Mouse (Mus musculus) embryonic facial prominence, embryonic 11.5 days (tissue): ENCODE measurements around the gene Gm42372. TPM values are rescaled to one million over a fixed set of nuclear protein-coding genes. Genes with fewer than 3 reads are reported as not detected.

ENCODE experiments used
- ATAC-seq: fragments of 200-750 bp; cut with Nextera tagmentation; replicated peaks from 2 replicates; pipeline ENCODE4 v1.8.0; 2017; ENCODE audit warnings: low read depth; ENCODE audit not compliant: insufficient number of reproducible peaks, low FRiP score, low TSS enrichment
- DNase-seq: peaks from one replicate; pipeline ENCODE4 v3.0.0-alpha.2; 2015; ENCODE audit warnings: low spot score
- H3K27ac ChIP-seq: fragments of 300-500 bp; sonication (generic); replicated peaks from 2 replicates; pipeline ENCODE4 v1.5.1; 2014; ENCODE audit warnings: mild to moderate bottlenecking, low read depth, low read length, control low read depth
- H3K27me3 ChIP-seq: fragments of 300-500 bp; sonication (generic); 2 replicates; pipeline ENCODE4 v1.6.1; 2014; ENCODE audit warnings: mild to moderate bottlenecking, low read length, moderate library complexity, mixed read lengths; ENCODE audit not compliant: control insufficient read depth, insufficient read depth
- H3K36me3 ChIP-seq: fragments of 300-500 bp; sonication (generic); replicated peaks from 2 replicates; pipeline ENCODE4 v1.6.1; 2014; ENCODE audit warnings: low read depth, mild to moderate bottlenecking, low read length, moderate library complexity, mixed read lengths; ENCODE audit not compliant: control insufficient read depth, insufficient read depth
- H3K4me1 ChIP-seq: fragments of 300-500 bp; sonication (generic); 2 replicates; pipeline ENCODE4 v1.6.1; 2014; ENCODE audit warnings: low read length, mixed read lengths; ENCODE audit not compliant: control insufficient read depth, insufficient read depth
- H3K4me2 ChIP-seq: fragments of 300-500 bp; sonication (generic); 2 replicates; pipeline ENCODE4 v1.6.1; 2014; ENCODE audit warnings: low read depth, mild to moderate bottlenecking, control low read depth, low read length, moderate library complexity
- H3K4me3 ChIP-seq: fragments of 300-500 bp; sonication (generic); 2 replicates; pipeline ENCODE4 v1.5.1; 2014; ENCODE audit warnings: low read depth, low read length, control low read depth
- H3K9ac ChIP-seq: fragments of 300-500 bp; sonication (generic); replicated peaks from 2 replicates; pipeline ENCODE4 v1.6.1; 2014; ENCODE audit warnings: mild to moderate bottlenecking, control low read depth, low read length
- H3K9me3 ChIP-seq: fragments of 300-500 bp; sonication (generic); replicated peaks from 2 replicates; pipeline ENCODE4 v1.6.1; 2016; ENCODE audit warnings: mild to moderate bottlenecking, low read length, inconsistent platforms, mixed read lengths; ENCODE audit not compliant: control insufficient read depth
- WGBS: fragments of 180-500 bp; shearing (Covaris S2); extraction: QIAGEN DNeasy Blood & Tissue Kit; methylation state at CpG from one replicate; pipeline ENCODE4 v1.1.7; 2014; 5-methylcytosine and 5-hydroxymethylcytosine counted together
- polyA plus RNA-seq: library from polyadenylated mRNA; unstranded; fragments of >200 nt; fragmentation: Nextera tagmentation; extraction: Ambion mirVana; gene quantifications from 2 replicates; pipeline ENCODE4 v1.2.1, GENCODE M21; 2014

Gene Gm42372
- polyA plus RNA-seq, 1 experiment from 2014 or later: 0.63 TPM

DNA sequence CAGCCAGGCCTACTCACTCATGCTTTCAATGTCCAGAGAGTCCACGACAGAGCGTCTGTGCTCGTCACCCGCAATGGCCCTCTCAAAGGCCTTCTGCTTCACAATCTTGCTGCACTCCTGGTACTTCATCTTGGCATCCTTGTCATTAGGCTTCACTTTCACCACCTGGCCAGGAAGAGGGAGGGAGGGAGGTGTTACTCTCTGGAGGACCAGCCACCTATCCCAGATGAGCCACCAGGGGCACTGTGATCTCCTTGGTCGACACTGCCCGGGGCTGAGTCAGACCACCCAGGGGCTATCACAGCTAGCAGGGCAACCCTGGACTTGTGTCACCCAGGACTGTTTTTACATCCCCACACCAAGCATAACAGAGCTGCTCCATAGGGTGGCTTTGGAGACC is 32.5 kb downstream of the Gm42372 start:
- 80% methylated on average over 6 of the region's 6 CpGs for WGBS
- no peaks in the 10 kb centered on the region for H3K27me3 ChIP-seq
- no peak overlapping the region for H3K4me3 ChIP-seq
- no peak overlapping the region for H3K4me2 ChIP-seq
- H3K4me1 ChIP-seq: no peaks in the 10 kb centered on the region
- DNase-seq: no peak
- no peak for ATAC-seq
- no peak overlapping the region for H3K9ac ChIP-seq
- peaks cover 13% of the 10 kb centered on the region for H3K36me3 ChIP-seq
- H3K27ac ChIP-seq: no peak overlapping the region
- no peaks in the 10 kb centered on the region for H3K9me3 ChIP-seq

DNA sequence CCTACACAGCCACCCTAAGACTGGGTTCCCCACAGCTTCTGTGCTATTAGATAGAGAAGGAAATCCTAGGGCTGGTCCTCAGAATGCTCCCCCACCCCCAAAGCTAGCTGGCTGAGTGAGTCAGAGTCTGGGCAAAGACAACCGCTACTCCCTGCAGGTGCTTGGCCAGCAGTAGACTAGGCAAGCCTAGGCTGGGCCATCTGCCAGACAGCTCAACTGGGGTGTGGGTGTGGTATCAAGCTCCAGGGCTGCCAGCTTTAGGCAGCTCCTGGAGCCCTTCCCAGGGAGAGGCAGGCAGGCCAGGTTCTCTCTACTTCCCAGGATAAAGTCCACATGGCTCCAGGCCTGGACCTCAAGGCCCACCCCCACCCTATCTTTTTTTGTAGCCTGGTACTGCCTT is 34.1 kb downstream of the Gm42372 start:
- no peaks in the 10 kb centered on the region for H3K4me1 ChIP-seq
- no peak overlapping the region for H3K9ac ChIP-seq
- no peak overlapping the region for H3K4me2 ChIP-seq
- no peak for DNase-seq
- no peak overlapping the region for H3K27ac ChIP-seq
- ATAC-seq: no peak
- no peaks in the 10 kb centered on the region for H3K9me3 ChIP-seq
- 100% methylated on average over 1 of the region's 1 CpGs for WGBS
- H3K4me3 ChIP-seq: no peak overlapping the region
- H3K36me3 ChIP-seq: peaks cover 16% of the 10 kb centered on the region
- no peaks in the 10 kb centered on the region for H3K27me3 ChIP-seq

DNA sequence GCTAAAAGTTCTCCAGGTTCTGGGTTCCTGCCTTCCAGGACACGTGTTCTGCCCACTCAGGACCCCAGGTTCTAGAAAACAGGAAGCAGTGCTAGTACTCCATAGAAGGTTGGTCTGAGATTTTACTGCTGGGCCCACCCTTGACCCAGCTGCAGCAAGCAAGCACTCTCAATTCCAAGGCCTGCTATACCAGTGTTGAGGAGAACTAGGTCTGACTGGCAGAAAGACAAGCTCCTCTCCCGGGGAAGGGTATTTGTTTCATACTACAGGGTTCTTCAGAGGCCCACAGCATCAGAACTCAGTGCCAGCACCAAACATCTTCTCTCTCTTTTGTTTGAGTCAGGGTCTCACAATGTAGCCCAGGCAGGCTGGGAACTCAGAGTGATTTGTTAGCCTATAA is 35.0 kb downstream of the Gm42372 start:
- DNase-seq (no peak), ATAC-seq (no peak)
- Histone ChIP-seq H3K36me3 (peaks cover 16% of the 10 kb centered on the region), H3K27ac (no peak overlapping the region), H3K9me3 (no peaks in the 10 kb centered on the region), H3K27me3 (no peaks in the 10 kb centered on the region), H3K9ac (no peak overlapping the region), H3K4me3 (no peak overlapping the region), H3K4me1 (no peaks in the 10 kb centered on the region), H3K4me2 (no peak overlapping the region)
- 88% methylated on average over 2 of the region's 2 CpGs for WGBS

DNA sequence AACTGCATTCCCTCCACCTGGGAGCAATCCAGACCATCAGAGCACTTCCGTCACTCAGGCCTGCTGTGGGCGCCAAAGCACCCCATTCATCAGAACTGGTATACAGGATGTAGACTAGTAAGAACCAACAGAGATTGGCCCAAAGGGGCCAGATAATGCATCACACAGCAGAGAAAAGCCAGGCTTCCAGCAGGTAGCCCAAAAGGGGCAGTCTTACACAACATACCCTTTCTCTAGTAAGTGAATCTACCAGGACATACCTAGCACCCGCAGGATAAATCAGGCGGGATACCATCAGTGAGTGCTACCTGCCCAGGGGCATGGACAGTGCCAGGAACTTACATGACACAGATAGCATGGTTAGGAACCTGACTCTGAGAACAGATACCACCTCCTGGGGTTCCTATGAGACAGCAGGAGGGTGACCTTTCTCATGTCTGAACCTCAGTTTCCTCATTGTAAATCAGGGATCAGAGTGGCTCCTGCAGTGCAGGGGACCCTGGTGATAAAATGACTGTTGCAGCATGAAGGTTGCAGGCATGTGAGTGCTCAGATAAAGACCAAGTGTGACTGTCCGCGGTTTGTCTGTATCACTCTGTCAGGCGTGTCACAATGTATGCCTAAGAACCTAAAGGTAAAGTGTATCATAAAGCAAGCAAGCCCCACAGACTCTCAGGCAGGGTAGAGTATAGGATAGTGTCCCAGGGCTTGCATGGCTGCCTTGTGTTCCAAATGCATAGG is 36.7 kb downstream of the Gm42372 start:
- no peak overlapping the region for H3K4me2 ChIP-seq
- peaks cover 5% of the 10 kb centered on the region for H3K36me3 ChIP-seq
- DNase-seq (no peak), ATAC-seq (no peak)
- no peaks in the 10 kb centered on the region for H3K4me1 ChIP-seq
- no peaks in the 10 kb centered on the region for H3K27me3 ChIP-seq
- no peak overlapping the region for H3K9ac ChIP-seq
- H3K4me3 ChIP-seq: no peak overlapping the region
- H3K9me3 ChIP-seq: no peaks in the 10 kb centered on the region
- no peak overlapping the region for H3K27ac ChIP-seq
- 89% methylated on average over 7 of the region's 7 CpGs for WGBS

DNA sequence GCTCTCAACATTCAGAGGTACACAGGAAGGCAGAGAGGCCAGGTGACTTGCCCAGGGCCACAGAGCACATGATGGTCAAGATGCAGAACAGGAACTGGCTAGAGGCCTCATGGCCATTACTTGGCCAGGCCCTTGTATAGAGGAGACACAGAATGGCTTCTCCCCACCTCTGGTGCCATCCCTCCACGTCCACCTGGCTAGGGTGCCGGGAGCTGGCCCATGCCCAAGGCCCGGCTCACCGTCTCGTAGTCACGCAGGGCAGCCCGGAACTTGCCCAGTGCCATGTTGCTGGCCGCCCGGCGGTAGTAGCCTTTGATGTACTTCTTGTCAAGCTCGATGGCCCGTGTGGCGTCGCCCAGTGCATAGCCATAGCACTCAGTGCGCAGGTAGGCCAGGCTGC is 39.3 kb downstream of the Gm42372 start:
- peaks cover 3% of the 10 kb centered on the region for H3K36me3 ChIP-seq

DNA sequence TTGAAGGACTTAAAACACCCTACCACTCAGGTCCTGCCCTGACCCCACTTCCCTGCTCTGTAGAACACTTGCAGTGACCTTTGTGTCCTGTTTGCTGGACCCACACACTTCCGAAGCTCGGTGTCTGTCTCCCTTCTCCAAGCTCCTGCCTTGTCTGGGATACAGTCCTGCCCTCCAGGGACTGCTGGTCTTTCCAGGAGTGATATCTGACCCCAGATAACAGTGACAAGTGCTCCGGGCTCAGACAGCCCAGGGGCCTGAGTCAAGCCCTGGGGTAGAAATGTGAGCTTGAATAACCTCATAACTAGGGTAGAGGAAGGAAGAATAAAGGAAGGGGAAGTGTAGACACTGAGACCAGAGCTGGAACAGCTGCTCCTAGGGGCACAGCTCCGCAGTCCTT is 40.8 kb downstream of the Gm42372 start:
- Histone ChIP-seq H3K4me2 (no peak overlapping the region), H3K27ac (no peak overlapping the region), H3K4me1 (peaks cover 3% of the 10 kb centered on the region; the same call in 1 of the 2 replicates), H3K36me3 (peaks cover 3% of the 10 kb centered on the region), H3K27me3 (no peaks in the 10 kb centered on the region), H3K9ac (no peak overlapping the region), H3K9me3 (no peaks in the 10 kb centered on the region), H3K4me3 (no peak overlapping the region)
- whole genome bisulfite sequencing: 78% methylated on average over 4 of the region's 4 CpGs
- DNase-seq (no peak), ATAC-seq (no peak)

More for the DNA sequence above, 39.3 kb downstream of the Gm42372 start:
- no peak overlapping the region for H3K4me3 ChIP-seq
- H3K4me1 ChIP-seq: peaks cover 3% of the 10 kb centered on the region; the same call in 1 of the 2 replicates
- no peak for ATAC-seq
- H3K9ac ChIP-seq: no peak overlapping the region
- no peaks in the 10 kb centered on the region for H3K27me3 ChIP-seq
- 97% methylated on average over 15 of the region's 15 CpGs for WGBS
- DNase-seq: no peak
- H3K27ac ChIP-seq: no peak overlapping the region
- H3K4me2 ChIP-seq: no peak overlapping the region
- H3K9me3 ChIP-seq: no peaks in the 10 kb centered on the region

DNA sequence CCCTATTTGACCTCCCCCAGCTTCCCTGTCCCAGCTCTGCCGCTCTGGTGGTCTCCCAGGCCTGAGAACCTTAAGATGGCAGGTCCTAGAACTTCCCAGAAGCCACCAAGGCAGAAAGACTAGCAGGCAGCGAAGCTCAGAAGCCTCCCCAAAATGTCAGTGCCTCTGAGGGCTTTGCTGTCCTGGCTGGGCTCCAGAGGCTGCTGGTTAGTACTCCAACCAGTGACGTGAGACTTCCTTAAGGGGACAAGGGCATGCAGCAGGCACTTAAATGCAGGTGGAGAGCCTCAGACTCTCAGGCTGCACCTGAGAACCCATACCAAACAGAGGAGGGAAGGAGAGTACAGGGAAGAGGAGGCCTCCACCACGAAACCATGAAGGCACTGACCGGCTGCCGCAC is 41.3 kb downstream of the Gm42372 start:
- no peak overlapping the region for H3K27ac ChIP-seq
- H3K36me3 ChIP-seq: peaks cover 3% of the 10 kb centered on the region
- H3K9me3 ChIP-seq: no peaks in the 10 kb centered on the region
- ATAC-seq: no peak
- WGBS: 85% methylated on average over 6 of the region's 6 CpGs
- H3K4me2 ChIP-seq: no peak overlapping the region
- no peaks in the 10 kb centered on the region for H3K27me3 ChIP-seq
- peaks cover 3% of the 10 kb centered on the region; the same call in 1 of the 2 replicates for H3K4me1 ChIP-seq
- no peak for DNase-seq
- no peak overlapping the region for H3K4me3 ChIP-seq
- H3K9ac ChIP-seq: no peak overlapping the region

DNA sequence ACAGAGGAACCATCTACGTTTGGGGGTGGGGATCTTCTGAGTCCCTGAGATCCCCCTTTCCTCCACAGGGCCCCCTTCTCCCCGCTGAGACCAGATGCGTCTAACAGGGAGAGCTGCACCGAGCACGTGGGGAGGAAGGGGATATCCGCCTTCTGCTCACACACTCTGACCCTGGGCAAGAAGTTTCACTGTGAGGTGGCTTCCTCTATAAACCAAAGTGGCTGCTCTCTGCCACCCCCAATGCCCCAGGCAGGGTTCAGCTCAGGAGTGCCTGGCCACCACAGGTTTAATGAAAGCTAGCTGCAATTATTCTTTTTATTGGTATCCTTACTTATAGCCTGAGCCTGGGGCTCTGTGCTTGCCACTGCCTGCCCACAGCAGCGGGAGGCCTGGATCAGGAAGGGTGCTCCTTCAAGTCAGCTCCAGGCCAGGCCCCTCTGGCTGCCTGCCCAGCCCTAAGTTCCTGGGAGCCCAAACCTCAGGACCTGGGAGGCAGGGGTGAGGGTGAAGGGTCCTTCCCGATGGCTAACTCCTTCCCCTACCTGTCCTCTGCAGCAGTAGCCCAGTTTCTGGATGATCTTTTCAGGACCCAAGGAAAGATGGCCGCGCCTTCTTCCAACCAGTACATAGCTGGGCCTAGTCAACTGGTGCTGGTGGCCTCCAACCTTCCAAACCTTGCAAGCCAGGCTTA is 42.1 kb downstream of the Gm42372 start:
- no peak for DNase-seq
- Histone ChIP-seq H3K27me3 (no peaks in the 10 kb centered on the region), H3K4me3 (no peak overlapping the region), H3K9ac (no peak overlapping the region), H3K4me2 (no peak overlapping the region), H3K36me3 (peaks cover 3% of the 10 kb centered on the region), H3K9me3 (no peaks in the 10 kb centered on the region), H3K4me1 (peaks cover 3% of the 10 kb centered on the region; the same call in 1 of the 2 replicates), H3K27ac (no peak overlapping the region)
- 91% methylated on average over 10 of the region's 10 CpGs for WGBS
- ATAC-seq: no peak
